Mouse (Mus musculus) lung, adult 2 months (tissue): ENCODE results near the gene Anks3.

Experiments used
- CTCF ChIP-seq: fragments of 200-500 bp; IDR thresholded peaks from 2 replicates; pipeline ENCODE4 v1.5.1; 2011; ENCODE audit warnings: mild to moderate bottlenecking, low read length, control low read depth; ENCODE audit not compliant: insufficient read depth
- POLR2A ChIP-seq: fragments of 200-500 bp; IDR thresholded peaks from 2 replicates; pipeline ENCODE4 v1.6.1; 2011; ENCODE audit warnings: low read depth, mild to moderate bottlenecking, control low read depth, low read length, borderline replicate concordance; ENCODE audit errors: extremely low read depth

DNA sequence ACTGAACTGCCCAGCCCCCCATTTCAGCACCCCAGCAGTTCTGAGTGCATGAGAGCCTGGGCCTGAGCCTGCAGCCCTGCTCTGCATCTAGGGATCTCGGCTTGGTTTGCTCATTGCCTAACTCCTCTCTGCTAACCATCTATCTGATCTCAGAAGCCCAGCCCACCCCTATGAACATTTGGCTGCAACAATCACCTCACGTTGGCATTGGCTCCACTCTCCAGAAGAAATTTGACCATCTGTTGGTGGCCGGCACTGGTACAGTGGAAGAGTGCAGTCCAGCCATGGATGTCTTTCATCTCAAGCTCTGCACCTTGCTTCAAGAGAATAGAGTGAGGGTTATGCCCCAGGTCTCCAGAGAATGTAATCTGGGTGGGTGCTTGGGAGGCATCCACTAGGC lies 6.6 kb downstream of the Anks3 start:
- TF ChIP-seq POLR2A (no peak), CTCF (no peak)
